Mouse (Mus musculus) activated CD4-positive, CD25-positive, alpha-beta regulatory T cell, adult 4 months (primary cell): ENCODE results near the gene Aire. TPM values are rescaled to one million over a fixed set of nuclear protein-coding genes. Genes with fewer than 3 reads are reported as not detected.
"Not testable (repeated sequence)": the region's sequence is repeated elsewhere in the genome, so short reads cannot be mapped to it uniquely, and the experiment has no call there.

ENCODE experiments used
- ATAC-seq: one replicate; pipeline ENCODE4 v1.8.0; 2017
- polyA plus RNA-seq, 2 experiments: library from polyadenylated mRNA; unstranded; fragments of 100-300 nt; shearing (Covaris generic); gene quantifications; one replicate each; pipeline ENCODE4 v1.2.1; 2017

Gene Aire
- polyA plus RNA-seq, 2 experiments from 2014 or later: 0.44 TPM; not detected in 1

- no peak for ATAC-seq
Observed at GRCm38 (mm10) chr10:78049519-78050035, 6.2 kb upstream of the Aire start.

- ATAC-seq: no peak
Observed at GRCm38 (mm10) chr10:78048061-78048730, 4.8 kb upstream of the Aire start.

DNA sequence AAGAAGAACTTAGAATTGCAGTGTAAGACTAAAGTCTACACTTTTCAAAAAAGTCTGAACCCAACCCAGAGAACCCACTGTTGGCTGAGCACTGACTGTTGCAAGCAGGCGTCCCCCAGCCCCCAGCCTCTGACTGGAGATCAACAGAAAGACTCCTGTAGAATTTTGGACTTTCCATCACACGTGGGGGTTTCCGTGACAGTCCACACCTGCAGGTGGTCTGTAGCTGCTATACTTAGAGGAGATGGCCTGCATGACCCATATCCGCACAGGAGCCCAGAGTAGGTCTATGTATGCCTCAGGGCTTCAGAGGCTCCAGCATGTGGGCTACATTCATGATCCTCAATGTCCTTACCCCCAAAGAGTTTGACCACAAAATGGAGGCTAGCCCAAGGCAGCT lies 3.0 kb upstream of the Aire start:
- no peak for ATAC-seq

DNA sequence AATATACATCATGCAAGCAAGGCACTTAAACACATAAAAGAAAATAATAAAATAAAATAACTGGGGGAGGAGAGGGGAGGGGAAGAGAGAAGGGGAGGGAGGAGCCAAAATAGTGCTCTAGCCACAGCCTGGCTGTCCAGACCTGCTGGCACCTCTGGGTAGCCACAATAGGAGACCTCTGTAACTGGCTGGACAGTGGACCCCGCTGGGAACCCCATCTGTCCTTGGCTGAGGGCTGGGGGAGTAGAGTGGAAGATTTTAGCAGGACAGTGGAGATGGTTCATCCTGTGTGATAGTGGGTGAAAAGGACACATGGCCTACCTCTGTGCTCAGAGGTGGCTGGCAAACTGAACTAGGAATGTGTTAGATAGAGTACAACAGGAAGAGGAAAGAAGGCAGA lies 1.1 kb upstream of the Aire start:
- ATAC-seq: no peak

DNA sequence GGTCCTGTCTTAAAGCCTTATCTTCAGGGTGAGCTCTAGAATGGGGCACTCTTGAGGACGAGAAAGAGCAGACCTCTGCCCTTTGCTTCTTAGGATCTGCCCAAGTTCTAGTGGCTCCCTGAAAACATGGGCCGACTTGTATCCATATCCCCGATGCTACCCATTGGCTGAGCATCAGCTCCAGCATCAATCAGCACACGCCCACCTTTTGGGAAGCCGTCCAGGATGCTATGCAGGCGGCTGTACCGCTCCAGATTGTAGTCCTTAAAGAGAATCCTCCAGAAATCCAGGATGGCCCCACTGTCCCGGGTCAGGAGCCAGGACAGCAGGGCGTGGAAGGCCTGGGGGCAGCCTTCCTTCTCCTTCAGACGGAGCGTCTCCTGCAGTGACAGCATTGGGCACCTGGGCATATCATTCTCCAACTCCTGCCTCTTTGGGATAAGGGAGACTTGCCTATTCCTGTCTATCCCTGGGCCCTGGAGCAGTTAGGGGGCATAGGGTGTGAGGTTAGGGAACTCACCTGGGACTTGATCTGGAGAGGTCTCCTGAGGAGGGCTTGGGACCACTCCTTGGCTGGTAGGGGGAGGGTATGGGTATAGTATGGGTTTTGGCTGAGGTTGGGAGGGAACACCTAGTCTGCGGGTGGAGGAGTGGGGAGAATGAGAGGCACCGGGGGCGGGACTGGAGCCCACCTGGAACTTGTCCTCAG lies 559 bp downstream of the Aire start:
- no peak for ATAC-seq

DNA sequence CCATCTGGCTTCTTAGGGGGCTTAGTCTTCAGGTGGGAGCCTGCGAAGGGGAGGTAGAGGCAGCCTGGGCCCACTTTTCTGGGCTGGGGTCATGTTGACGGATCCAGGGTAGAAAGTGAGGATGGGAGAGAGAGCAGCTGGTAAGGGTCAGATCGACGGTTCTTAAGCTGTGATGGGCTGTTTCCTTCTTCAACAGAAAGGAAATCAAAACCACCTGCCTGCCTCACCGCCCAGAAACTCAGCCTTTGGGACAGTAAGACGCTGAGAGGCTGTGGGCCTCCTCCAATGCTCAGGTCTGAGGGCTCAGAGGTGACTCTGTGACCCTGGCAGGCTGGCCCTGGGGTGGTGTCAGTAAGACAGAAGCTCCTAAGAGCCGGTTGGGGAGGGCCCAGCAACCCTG lies 1.3 kb downstream of the Aire start:
- ATAC-seq: no peak

DNA sequence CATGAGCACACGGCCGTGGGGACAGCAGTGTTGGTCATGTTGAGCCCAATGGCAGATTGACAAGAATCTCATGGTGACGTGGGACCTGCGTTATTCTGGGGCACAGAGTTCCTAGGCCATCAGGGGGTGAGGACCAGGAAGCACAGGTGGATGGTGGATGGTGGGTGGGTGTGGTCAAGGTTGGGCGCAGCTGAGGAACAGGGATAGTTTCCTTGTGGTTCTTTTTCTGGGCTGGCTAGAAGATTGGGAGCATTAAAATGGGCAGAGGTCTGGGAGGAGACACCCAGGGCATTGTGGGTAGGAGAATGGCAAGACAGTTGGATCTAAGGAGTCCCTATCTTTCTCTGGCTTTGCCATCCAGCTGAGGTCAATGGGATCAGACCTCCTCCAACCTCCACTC lies 1.8 kb downstream of the Aire start, which contains the start of gene Dnmt3l:
Dnmt3l (plus strand) TSS at position 301 of the 400 bp plus-strand sequence.
- no peak for ATAC-seq

- no peak for ATAC-seq
Observed at GRCm38 (mm10) chr10:78037139-78037538, 6.3 kb downstream of the Aire start.

- ATAC-seq: no peak
Observed at GRCm38 (mm10) chr10:78031987-78032386, 11.4 kb downstream of the Aire start.

GRCm38 (mm10) chr10:78029080-78029479 lies 14.3 kb downstream of the Aire start:
- ATAC-seq: no peak

DNA sequence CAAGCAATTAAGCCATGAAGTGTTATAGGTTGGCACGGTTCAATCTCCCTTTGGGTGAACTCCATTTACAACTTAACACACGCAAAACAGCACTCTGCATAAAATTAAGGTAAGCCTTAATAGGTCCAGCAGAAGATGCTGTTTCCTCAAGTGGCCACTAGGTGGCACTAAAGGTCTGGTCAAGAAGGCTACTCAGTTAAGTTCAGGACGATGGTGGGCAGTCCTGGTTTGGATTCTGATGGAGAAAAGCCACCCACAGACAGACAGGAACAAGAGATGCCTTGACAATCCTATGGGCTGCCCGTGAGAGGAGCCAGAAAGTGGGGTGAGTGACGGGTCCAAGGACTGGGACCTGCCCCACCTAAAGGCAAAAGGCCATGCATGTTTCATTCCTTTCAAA lies 15.3 kb downstream of the Aire start:
- ATAC-seq: peak; percentile 73

DNA sequence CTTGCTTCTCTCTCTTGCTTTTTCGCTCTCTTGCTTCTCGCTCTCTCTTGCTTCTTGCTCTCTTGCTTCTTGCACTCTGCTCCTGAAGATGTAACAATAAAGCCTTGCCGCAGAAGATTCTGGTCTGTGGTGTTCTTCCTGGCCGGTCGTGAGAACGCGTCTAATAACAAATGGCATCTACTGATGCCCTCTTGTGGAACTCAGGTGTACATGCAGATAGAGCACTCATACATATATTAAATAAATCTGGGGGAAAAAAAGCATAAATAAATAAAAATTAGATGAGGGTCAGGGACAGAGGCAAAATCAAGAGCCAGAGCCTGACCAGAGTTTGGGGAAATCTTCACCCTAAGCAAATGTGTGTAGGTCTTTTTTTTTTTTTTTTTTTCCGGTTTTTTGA lies 18.0 kb downstream of the Aire start:
- ATAC-seq: not testable (repeated sequence)

- not testable (repeated sequence) for ATAC-seq
Observed at GRCm38 (mm10) chr10:78019984-78020383, 23.4 kb downstream of the Aire start.

- no peak for ATAC-seq
Observed at GRCm38 (mm10) chr10:78019291-78019690, 24.1 kb downstream of the Aire start.

DNA sequence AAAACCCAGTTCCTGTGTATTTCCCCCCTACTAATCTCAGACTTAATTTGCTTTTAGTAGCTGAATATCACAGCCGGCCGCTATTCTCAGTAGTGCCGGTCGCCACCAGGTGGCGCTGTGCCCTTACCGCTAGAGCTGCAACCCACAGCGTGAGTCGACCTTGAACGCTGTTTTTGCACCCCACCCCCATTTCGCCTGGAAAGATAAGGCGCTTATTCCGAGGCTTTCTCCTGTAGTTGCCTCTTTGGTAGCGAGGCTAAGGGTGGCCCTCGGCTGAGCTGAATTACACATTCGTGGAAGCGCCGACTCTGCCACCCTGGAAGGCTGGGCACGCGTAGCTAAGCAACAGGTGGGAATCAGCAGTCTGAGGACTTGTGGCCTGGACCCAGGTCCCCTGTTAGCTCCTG lies 24.6 kb downstream of the Aire start:
- ATAC-seq: peak; percentile 90

GRCm38 (mm10) chr10:78016366-78016765 lies 27.0 kb downstream of the Aire start:
- ATAC-seq: no peak

- ATAC-seq: no peak
Observed at GRCm38 (mm10) chr10:78015489-78015888, 27.9 kb downstream of the Aire start.

DNA sequence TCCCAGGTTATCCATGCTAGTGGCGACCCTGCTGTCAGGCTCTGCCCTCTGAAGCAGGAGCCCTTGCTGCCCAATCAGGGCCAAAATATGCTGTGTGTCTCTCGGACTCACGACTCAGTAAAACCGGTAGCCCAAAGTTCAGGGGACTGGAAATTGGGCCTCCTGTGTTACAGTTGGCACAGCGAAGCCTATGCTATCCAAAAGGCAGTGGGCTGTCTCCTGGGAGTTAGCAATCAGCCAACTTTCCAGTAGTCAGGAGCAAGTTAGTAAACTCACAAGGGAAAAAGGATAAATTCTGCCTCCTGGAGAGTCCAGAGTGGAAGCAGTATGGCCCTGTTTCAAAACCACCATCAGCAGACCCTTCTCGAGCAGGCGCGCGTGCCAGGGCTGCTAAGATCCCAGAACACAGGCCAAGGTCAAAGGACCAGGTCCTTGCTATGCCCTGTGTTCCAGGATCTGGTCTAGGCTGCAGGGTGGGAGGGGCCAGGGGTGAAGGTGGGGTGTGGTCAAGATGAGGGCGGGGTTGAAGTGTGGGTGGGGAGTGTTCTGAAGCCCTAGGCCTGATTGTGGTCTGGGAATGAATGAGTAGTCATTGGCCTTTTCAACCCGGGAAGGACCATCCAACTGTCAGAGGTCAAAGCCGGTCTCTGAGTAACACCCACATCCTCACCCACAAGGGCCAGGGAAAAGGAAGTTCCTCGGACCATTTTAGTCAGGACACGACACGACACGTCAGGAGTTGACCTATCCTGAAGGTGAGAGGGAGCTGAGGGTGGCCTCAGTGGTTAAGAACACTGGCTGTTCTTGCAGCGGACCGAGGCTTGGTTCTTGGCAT lies 30.5 kb downstream of the Aire start:
- ATAC-seq: no peak

- ATAC-seq: not testable (repeated sequence)
Observed at GRCm38 (mm10) chr10:78011116-78011515, 32.3 kb downstream of the Aire start.

DNA sequence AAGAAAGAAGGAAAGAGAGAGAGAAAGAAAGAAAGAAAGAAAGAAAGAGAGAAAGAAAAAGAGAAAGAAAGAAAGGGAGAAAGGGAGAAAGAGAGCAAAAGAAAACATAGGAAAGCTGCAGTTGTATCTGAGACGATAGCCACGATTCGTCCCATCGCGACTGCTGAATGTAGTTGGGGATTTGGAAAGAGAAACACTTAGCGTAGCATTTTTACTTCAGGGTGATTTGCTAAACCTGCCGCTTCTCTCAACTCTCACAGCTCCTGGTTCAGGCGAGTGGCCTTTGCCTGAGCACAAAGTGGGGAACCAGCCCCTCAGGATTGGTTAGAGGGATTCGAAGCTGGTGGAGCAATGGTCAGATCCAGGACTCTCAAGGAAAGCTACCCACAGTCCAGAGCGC lies 33.1 kb downstream of the Aire start:
- ATAC-seq: no peak

DNA sequence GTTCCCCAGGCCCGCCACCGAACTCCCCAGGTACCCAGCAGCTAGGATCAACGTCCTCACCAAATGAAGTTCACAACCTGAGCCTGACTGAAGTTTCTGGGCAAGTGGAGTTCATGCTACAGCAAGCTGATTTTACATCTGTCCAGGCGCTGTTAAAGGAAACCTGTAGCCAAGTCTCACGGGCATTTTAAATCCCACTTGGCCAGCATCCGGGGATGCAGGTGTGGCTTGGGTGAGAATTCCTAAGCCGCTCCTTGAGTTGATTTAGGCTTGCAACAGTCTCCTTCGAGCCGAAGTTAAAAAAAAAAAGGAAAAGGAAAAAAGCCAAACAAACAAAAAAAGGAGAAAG lies 33.5 kb downstream of the Aire start, which contains the start of gene Pfkl:
Pfkl (minus strand) TSS at position 139 of the 349 bp plus-strand sequence.
- ATAC-seq: peak; percentile 9

DNA sequence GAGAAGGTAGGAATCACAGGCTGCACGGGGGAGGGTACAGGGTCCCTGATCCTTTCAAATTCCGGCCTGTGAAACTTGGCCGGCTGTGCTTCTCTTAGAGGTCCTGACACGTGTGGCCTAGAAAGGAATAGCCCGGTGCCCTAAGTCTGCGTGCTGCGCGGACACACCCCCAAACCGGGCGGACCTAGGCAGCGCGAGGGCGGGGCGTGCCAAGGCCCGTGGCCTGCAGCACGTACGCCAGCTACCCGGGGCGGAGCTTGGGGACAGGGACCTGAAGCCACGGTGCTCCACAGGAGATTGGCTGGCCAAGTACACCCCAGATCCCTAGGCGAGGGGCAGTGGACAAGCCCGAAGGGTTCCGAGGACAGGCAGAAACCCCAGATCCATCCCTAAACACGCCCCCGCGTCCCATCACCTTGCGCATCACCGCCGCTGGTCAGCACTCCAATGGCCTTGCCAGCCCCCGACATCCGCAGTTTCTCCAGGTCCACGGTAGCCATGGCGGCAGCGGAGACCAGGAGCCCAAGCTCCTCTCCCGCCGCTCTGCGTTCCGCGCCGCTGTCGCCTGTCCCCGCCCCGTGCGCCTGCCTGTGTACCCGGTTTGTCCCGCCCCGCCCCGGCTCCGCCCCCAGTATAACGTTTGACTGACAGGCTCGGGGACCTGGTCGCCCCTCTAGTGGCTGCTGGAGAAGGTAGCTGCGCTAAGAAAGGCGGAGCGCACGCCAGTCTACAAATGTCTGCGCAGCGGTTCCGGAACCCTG lies 34.0 kb downstream of the Aire start:
- ATAC-seq: peak; percentile 87
